Mouse (Mus musculus) cortical plate, adult 2 months (tissue): ENCODE results near the gene Gpld1.

Source experiments
- CTCF ChIP-seq: fragments of 200-500 bp; IDR thresholded peaks from 2 replicates; pipeline ENCODE4 v1.5.1; 2011; ENCODE audit warnings: mild to moderate bottlenecking, control low read depth, low read length; ENCODE audit not compliant: insufficient read depth; ENCODE audit errors: extremely low read depth
- POLR2A ChIP-seq: fragments of 200-500 bp; IDR thresholded peaks from 2 replicates; pipeline ENCODE4 v1.6.1; 2011; ENCODE audit warnings: mild to moderate bottlenecking, low read length, control low read depth; ENCODE audit not compliant: insufficient read depth; ENCODE audit errors: extremely low read depth

GRCm38 (mm10) chr13:24977820-24978342 lies 34.9 kb downstream of the Gpld1 start:
- TF ChIP-seq POLR2A = no peak
- no peak for TF ChIP-seq CTCF
